Mouse (Mus musculus) hindbrain, postnatal 0 days (tissue): ENCODE measurements at regions not wholly inside any gene's neighbourhood (a gene's known extent, or its start where the extent isn't known, plus 50 kb on each side); places are given as distances from the start of the nearest gene placed in this dataset.
A peak's percentile ranks its signal among the peaks of the same experiment; 100 is the strongest.

Source experiments
- ATAC-seq: fragments of 200-750 bp; cut with Nextera tagmentation; 2 replicates; pipeline ENCODE4 v1.8.0; 2017; ENCODE audit warnings: mild to moderate bottlenecking, moderate TSS enrichment, moderate library complexity
- DNase-seq: peaks from one replicate; pipeline ENCODE4 v3.0.0-alpha.2; 2015; ENCODE audit warnings: low spot score
- H3K27ac ChIP-seq: fragments of 300-500 bp; sonication (generic); 2 replicates; pipeline ENCODE4 v1.5.1; 2014; ENCODE audit warnings: mild to moderate bottlenecking
- H3K27me3 ChIP-seq: fragments of 300-500 bp; sonication (generic); 2 replicates; pipeline ENCODE4 v1.6.1; 2014; ENCODE audit warnings: low read length, mixed read lengths; ENCODE audit not compliant: insufficient read depth
- H3K36me3 ChIP-seq: fragments of 300-500 bp; sonication (generic); 2 replicates; pipeline ENCODE4 v1.6.1; 2014; ENCODE audit warnings: low read length, mixed read lengths; ENCODE audit not compliant: insufficient read depth
- H3K4me1 ChIP-seq: fragments of 300-500 bp; sonication (generic); 2 replicates; pipeline ENCODE4 v1.6.1; 2014; ENCODE audit warnings: antibody characterized with exemption, low read length, mixed read lengths; ENCODE audit not compliant: insufficient read depth
- H3K4me2 ChIP-seq: fragments of 300-500 bp; sonication (generic); 2 replicates; pipeline ENCODE4 v1.6.1; 2014; ENCODE audit warnings: low read depth, mild to moderate bottlenecking, low read length, moderate library complexity, mixed read lengths
- H3K4me3 ChIP-seq: fragments of 300-500 bp; sonication (generic); 2 replicates; pipeline ENCODE4 v1.5.1; 2014; ENCODE audit warnings: low read length
- H3K9ac ChIP-seq: fragments of 300-500 bp; sonication (generic); replicated peaks from 2 replicates; pipeline ENCODE4 v1.6.1; 2014; ENCODE audit warnings: mild to moderate bottlenecking, low read length, moderate library complexity, mixed read lengths
- H3K9me3 ChIP-seq: fragments of 300-500 bp; sonication (generic); 2 replicates; pipeline ENCODE4 v1.6.1; 2016; ENCODE audit warnings: low read length, mixed read lengths
- CTCF ChIP-seq: IDR thresholded peaks from 2 replicates; pipeline ENCODE4 v1.5.1; 2016; ENCODE audit warnings: antibody characterized with exemption, control low read depth, low read depth
- WGBS: fragments of 180-500 bp; shearing (Covaris S2); extraction: QIAGEN DNeasy Blood & Tissue Kit; methylation state at CpG from one replicate; pipeline ENCODE4 v1.1.7; 2014; 5-methylcytosine and 5-hydroxymethylcytosine counted together

GRCm38 (mm10) chr8:127662776-127663499 lies 599.2 kb downstream of the Pard3 start:
- DNase-seq (no peak), ATAC-seq (no peak)
- no peaks in the 10 kb centered on the region for H3K27me3 ChIP-seq
- no peak overlapping the region for H3K4me3 ChIP-seq
- no peaks in the 10 kb centered on the region for H3K4me1 ChIP-seq
- 93% methylated on average over 2 of the region's 2 CpGs for WGBS
- H3K27ac ChIP-seq: no peak overlapping the region
- no peaks in the 10 kb centered on the region for H3K9me3 ChIP-seq
- no peak overlapping the region for H3K4me2 ChIP-seq
- H3K36me3 ChIP-seq: no peaks in the 10 kb centered on the region
- no peak overlapping the region for H3K9ac ChIP-seq
- no peak for TF ChIP-seq CTCF

GRCm38 (mm10) chr8:127666606-127667005 lies 602.9 kb downstream of the Pard3 start:
- WGBS: 67% methylated on average over 2 of the region's 2 CpGs
- no peak for TF ChIP-seq CTCF
- ATAC-seq (no peak), DNase-seq (no peak)
- Histone ChIP-seq H3K4me2 (no peak overlapping the region), H3K4me3 (no peak overlapping the region), H3K27me3 (no peaks in the 10 kb centered on the region), H3K27ac (no peak overlapping the region), H3K9me3 (no peaks in the 10 kb centered on the region), H3K9ac (no peak overlapping the region), H3K36me3 (no peaks in the 10 kb centered on the region), H3K4me1 (no peaks in the 10 kb centered on the region)

- no peak for TF ChIP-seq CTCF
- H3K27me3 ChIP-seq: no peaks in the 10 kb centered on the region
- H3K9ac ChIP-seq: no peak overlapping the region
- DNase-seq: no peak
- no peak overlapping the region for H3K4me3 ChIP-seq
- no peaks in the 10 kb centered on the region for H3K9me3 ChIP-seq
- 62% methylated on average over 2 of the region's 2 CpGs for WGBS
- H3K4me1 ChIP-seq: no peaks in the 10 kb centered on the region
- no peak overlapping the region for H3K27ac ChIP-seq
- no peak for ATAC-seq
- H3K36me3 ChIP-seq: no peaks in the 10 kb centered on the region
- H3K4me2 ChIP-seq: no peak overlapping the region
Observed at GRCm38 (mm10) chr8:127668991-127669390, 605.3 kb downstream of the Pard3 start.

GRCm38 (mm10) chr8:127674063-127674462 lies 610.4 kb downstream of the Pard3 start:
- Histone ChIP-seq H3K27ac (no peak overlapping the region), H3K9ac (no peak overlapping the region), H3K4me2 (no peak overlapping the region), H3K36me3 (no peaks in the 10 kb centered on the region), H3K9me3 (no peaks in the 10 kb centered on the region), H3K4me1 (no peaks in the 10 kb centered on the region), H3K4me3 (no peak overlapping the region), H3K27me3 (no peaks in the 10 kb centered on the region)
- ATAC-seq (no peak), DNase-seq (no peak)
- whole genome bisulfite sequencing: 71% methylated on average over 1 of the region's 1 CpGs
- no peak for TF ChIP-seq CTCF

GRCm38 (mm10) chr8:127675377-127675776 lies 611.7 kb downstream of the Pard3 start:
- H3K4me1 ChIP-seq: no peaks in the 10 kb centered on the region
- DNase-seq: no peak
- H3K9me3 ChIP-seq: no peaks in the 10 kb centered on the region
- H3K4me2 ChIP-seq: no peak overlapping the region
- no peaks in the 10 kb centered on the region for H3K27me3 ChIP-seq
- WGBS: 89% methylated on average over 4 of the region's 4 CpGs
- H3K4me3 ChIP-seq: no peak overlapping the region
- ATAC-seq: no peak
- no peaks in the 10 kb centered on the region for H3K36me3 ChIP-seq
- H3K27ac ChIP-seq: no peak overlapping the region
- H3K9ac ChIP-seq: no peak overlapping the region
- no peak for TF ChIP-seq CTCF

GRCm38 (mm10) chr8:127680205-127680604 lies 616.5 kb downstream of the Pard3 start:
- Histone ChIP-seq H3K4me1 (no peaks in the 10 kb centered on the region), H3K4me3 (no peak overlapping the region), H3K36me3 (no peaks in the 10 kb centered on the region), H3K4me2 (no peak overlapping the region), H3K9ac (no peak overlapping the region), H3K9me3 (no peaks in the 10 kb centered on the region), H3K27ac (no peak overlapping the region), H3K27me3 (no peaks in the 10 kb centered on the region)
- WGBS: 75% methylated on average over 3 of the region's 3 CpGs
- TF ChIP-seq CTCF: no peak
- no peak for DNase-seq
- no peak for ATAC-seq

- Histone ChIP-seq H3K9ac (no peak overlapping the region), H3K4me2 (no peak overlapping the region), H3K36me3 (no peaks in the 10 kb centered on the region), H3K4me3 (no peak overlapping the region), H3K9me3 (no peaks in the 10 kb centered on the region), H3K27ac (no peak overlapping the region), H3K4me1 (no peaks in the 10 kb centered on the region), H3K27me3 (no peaks in the 10 kb centered on the region)
- peak; percentile 43; the same call in 1 of the 2 replicates for ATAC-seq
- peak; percentile 31 for DNase-seq
- 51% methylated on average over 5 of the region's 5 CpGs for WGBS
- TF ChIP-seq CTCF: no peak
Observed at GRCm38 (mm10) chr8:127684213-127684612, 620.5 kb downstream of the Pard3 start.
